Mouse (Mus musculus): Measurements from ENCODE around the gene Stx5a. TPM values are rescaled to one million over a fixed set of nuclear protein-coding genes. Genes with fewer than 3 reads are reported as not detected.
A peak's percentile ranks its signal among the peaks of the same experiment; 100 is the strongest.

The Stx5a gene
- total RNA-seq, 4 experiments from 2014 or later = 59.6 to 66.4 (median 65.6) TPM

DNA sequence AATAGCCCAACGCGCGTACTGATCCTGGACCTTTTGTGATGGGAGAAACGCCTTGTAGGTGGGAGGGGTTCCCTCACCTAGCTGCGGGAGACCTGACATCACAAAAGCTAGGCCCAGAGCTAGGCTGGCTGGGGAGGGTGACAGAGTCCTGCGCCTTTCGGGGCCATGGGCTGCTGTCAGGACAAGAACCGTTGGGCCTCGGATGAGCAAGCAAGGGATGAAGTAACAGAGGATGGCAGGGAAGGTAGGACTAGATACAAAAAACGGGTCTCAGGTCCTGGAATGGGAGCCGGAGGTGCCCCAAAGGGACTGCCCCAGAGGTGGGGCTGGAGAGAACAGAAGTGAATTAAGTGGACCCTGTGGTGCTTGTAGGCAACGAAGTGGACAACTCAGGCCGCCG, 610 bp upstream of the Stx5a start, which contains the start of gene 1700092M07Rik:
Gene 1700092M07Rik, plus strand, starts transcription at position 116 of the 400 bp plus-strand sequence.
- DNase-seq (ENCODE audit: low spot score in 2 of 2) = no peak

DNA sequence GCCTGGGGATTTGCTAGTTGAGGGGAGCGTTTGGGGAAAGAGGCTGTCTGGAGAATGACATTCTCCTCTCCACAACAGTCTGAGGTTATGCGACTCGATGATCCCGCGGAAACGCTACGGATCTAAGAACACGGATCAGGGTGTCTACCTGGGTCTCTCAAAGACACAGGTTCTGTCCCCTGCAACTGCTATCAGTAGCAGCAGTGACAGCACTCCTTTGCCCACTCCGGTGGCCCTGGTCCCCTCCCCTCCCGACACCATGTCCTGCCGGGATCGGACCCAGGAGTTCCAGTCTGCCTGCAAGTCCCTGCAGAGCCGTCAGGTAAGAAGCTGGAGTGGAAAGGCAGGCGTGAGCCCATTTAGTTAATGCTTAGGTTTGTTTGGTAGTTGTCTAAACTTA, 963 bp downstream of the Stx5a start:
- no peak for DNase-seq (ENCODE audit: low spot score in 2 of 2)

DNA sequence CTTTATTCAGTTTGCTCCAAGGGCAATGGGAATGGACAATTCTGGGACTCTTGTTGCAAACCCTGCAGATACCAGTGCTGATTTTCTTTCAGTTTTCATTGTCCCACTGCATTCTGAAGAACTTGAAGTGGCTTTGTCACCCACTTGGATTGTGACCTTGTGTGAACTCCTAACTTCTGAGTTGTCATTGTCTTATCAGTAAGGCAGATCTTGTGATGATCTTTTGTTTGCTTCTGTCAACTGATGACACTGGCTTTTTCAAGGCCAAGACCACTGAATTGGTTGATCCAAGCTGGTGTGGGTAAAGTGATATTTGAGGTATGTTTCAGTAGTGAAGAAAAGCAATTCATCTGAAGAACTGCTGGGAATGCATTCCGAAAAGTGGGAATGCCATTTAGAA, 4.2 kb downstream of the Stx5a start:
- no peak for DNase-seq (ENCODE audit: low spot score in 2 of 2)

DNA sequence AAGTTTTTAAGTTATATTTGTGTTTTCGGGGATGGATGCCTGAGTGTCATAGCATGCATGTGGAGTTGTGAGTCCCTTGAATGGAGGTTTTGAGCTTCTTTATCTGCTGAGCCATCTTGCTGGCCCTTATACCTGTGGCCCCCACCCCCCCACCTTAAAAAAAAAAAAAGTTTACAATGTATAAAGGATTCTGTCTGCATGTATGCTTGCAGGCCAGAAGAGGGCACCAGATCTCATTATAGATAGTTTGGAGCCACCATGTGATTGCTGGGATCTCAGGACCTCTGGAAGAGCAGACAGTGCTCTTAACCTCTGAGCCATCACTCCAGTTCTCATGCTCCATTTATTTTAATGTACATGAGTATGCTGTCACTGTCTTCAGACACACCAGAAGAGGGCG, 6.2 kb downstream of the Stx5a start:
- DNase-seq (ENCODE audit: low spot score in 2 of 2) = no peak

DNA sequence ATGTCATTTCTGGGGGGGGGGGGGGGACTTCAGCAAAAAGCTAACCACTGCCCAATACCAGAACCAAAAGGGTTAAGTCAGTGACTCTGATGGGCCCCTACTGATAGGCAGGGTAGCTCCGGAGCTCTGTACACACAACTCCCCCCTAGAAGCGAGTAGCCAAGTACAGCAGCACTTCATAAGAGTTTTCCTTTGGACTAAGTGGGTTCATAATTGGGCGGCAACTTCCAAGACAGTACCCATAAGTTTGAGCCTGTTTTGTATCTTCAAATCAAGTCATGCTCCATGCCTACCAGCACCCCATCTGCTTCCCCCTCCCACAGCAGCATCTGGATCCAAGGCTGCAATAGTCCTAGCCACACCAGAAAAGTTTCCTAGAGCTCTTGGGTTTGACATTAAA, 14.4 kb downstream of the Stx5a start:
- no peak for DNase-seq (ENCODE audit: low spot score in 2 of 2)

DNA sequence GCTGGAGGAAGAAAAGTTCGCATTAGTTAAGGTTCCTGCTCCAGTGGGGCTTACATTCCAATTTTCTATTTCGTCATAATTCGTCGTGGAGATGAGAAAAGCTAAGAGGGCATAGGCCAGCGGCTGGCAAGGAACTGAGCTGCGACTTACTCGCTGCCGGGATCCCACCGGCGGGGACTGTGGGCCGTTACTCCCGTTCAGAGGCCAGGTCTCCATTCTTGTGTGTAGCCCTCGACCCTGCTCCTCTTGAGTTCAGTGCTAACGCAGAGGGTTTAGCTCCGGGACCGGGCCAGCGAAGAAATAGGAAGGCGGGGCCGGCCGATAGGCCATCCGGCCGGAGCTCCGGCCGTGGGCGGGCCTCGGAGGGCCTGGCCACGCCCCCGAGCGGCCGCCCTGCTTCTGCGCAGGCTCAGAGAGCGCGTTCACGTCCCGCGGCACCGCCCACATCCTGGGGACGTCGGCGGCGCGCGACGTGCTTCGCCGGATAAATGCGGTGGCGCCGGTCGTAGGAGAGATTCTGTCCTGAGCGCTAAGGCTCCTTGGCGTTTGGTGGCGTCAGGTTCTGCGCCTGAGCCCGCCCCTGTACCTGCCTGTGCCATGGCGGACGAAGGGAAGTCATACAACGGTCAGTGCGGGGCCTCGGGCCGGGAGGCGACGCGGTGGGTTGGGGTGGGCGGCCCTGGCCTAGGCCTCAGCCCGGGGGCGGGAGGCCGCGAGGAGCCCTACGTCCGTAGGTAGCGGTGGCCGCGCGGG, 15.6 kb downstream of the Stx5a start, which contains the start of gene Nxf1:
Gene Nxf1, plus strand, starts transcription at position 439 of the 753 bp plus-strand sequence.
- peak; percentile 81 to 93 for DNase-seq (ENCODE audit: low spot score in 2 of 2)

DNA sequence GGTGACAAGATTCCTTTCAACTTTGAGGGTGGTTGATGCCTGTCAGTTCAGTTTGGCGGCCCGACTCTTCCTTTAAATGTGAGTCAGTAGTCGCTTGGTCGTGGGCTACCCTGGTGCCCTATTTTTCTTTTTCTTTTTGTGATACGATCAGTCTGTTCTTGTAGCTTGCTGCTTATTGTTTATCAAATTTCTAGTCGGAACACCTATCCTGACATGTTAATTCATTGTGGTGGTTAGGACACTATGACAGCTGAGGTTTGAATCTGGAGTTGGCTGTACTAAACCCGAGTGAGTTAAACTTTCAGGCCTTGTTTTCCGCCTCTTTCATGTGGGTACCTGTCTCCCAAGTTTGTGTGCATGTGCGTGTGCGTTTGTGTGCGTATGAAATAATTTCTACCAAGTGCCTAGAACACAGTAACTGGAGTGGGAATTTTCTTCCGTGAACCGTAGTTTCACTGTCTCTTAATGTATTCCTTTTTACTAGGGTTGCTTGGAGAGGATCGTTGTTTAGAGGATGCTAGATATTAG, 16.3 kb downstream of the Stx5a start:
- DNase-seq (ENCODE audit: low spot score in 2 of 2) = no peak

DNA sequence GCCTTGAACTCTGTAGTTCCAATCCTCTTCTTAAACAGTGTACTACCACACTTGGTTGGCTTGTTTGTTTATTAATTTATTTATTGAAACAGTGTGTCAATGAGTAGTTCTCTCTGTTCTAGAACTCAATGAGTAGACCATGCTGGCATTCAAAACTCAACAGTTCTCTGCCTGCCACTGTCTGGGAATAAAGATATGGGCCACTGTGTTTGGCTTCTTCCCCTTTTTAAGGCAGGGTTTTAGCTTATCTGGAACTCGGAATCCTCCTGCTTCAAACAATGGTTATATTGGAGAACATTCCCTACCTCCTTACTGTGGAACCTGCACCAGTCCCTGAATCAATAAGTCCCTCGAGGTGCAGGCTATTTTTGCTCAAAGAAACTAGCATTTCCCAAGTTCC, 17.7 kb downstream of the Stx5a start:
- no peak for DNase-seq (ENCODE audit: low spot score in 2 of 2)

DNA sequence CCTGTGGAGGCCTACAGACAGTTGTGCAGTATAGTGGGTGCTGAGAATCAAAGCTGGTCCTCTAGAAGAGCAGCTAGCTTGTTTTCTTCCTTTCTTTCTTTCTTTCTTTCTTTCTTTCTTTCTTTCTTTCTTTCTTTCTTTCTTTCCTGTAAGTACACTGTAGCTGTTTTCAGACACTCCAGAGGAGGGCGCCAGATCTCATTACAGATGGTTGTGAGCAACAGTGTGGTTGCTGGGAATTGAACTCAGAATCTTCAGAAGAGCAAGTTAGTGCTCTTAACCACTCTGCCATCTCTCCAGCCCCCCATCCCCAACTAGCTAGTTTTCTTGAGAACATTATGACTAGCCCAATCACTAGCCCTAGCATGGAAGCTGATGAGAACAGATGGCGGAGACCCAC, 19.5 kb downstream of the Stx5a start:
- no peak for DNase-seq (ENCODE audit: low spot score in 2 of 2)

DNA sequence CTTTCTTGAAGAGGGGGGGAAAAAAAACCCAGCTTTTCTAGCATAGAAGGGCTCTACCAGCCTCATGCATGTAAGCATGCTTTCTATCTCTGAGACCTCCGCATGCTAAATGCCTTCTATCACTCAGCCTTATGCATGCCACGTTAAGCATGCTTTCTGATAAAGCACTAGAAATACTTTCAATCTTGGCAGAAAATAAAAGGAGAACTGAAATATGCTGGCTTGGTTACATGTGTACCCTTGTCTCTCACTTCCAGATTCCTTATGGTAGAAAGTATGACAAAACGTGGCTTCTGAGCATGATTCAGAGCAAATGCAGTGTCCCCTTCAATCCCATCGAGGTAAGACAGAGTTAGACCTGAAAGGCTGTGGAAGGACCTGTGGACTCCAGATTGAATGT, 22.1 kb downstream of the Stx5a start:
- no peak for DNase-seq (ENCODE audit: low spot score in 2 of 2)

DNA sequence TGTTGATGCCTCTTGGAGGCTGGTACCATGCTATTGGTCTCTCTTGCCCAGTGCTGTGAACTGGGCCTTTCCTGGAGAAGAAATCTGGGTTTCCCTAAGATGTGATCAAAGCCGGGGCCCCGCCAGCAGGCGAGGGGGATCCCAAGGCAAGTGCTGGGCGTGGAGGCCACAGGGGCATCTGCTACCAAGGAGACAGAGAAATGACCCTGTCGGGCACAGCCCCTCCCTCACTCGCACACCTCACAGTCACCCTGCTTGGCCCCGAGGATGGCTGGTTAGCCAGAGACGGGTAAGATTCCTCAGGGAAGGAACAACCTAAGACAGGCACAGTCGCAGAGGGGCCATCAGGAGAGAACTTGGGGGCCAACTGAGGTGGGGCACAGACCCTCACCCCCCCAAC, 24.3 kb downstream of the Stx5a start:
- no peak for DNase-seq (ENCODE audit: low spot score in 2 of 2)

DNA sequence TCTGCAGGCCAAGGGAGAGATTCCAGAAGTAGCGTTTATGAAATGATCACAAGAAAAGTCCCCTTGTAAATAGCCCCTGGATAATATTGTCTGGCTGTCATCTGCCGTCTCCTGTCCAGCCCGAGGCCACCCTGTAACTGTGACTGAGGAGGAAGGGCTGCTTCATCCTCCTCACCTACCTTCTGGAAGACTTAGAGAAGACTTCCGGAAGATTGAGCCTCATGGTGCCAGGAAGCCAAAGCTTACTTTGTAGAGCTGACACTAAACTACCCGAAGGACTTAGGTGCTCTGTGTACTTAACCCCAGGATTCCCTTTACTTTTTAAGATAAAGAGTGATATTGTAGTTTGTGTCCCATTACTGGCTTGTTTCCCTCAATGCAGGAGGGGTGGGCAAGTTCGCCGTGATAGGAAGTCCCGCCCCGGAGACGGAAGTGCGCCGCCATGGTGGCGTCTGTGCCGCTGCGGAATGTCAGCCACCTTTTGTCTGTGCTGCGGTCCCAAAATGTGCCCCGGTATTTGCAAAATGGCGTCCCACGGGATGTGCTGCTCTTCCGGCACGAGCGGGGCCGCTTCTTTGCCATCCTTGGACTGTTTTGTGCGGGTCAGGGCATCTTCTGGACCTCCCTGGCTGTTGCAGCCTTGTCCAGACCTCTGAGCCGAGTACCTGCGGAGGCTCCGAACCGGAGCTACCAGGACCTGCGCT, 29.5 kb downstream of the Stx5a start, which contains the start of gene Tmem223:
Gene Tmem223, plus strand, starts transcription at position 430 of the 704 bp plus-strand sequence.
- peak; percentile 62 to 70 for DNase-seq (ENCODE audit: low spot score in 2 of 2)

DNA sequence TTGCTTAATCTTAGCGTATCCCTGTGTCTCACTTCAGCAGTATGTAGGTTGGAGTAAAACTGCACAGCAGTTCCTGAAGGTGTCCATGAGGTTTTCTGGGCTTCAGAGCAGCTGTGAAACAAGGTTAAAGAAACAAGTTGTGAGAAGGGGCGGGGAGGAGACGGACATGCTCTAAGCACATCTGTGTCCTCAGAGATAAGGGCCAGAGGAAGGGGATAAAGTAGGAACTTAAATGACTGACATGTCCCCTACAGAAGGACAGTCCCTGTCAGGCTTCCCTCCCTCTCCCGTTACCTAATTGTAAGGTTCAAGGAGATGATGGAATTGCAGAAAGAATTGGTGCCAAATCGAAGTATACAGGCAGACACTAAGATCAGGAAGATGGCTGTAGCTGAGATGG, 31.8 kb downstream of the Stx5a start:
- DNase-seq (ENCODE audit: low spot score in 2 of 2) = no peak

DNA sequence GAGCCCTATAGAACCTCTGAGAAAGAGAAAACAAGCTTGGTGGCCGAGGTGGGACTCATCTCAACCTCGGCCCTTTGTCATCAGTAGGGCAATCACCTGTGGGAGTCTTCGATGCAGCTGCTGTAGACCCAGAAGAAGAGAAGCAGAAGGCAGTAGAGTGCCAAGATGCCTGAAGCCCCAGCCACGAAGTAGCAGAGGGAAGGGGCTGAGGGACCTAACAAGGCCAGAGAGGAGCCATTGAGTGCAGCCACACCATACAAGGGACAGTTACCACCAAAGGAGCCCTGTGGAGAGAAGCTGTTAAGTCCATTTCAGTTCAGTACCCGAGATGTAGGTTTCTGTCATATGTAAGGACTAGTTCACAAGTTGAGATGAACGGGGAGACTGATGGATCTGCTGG, 32.2 kb downstream of the Stx5a start:
- no peak for DNase-seq (ENCODE audit: low spot score in 2 of 2)

DNA sequence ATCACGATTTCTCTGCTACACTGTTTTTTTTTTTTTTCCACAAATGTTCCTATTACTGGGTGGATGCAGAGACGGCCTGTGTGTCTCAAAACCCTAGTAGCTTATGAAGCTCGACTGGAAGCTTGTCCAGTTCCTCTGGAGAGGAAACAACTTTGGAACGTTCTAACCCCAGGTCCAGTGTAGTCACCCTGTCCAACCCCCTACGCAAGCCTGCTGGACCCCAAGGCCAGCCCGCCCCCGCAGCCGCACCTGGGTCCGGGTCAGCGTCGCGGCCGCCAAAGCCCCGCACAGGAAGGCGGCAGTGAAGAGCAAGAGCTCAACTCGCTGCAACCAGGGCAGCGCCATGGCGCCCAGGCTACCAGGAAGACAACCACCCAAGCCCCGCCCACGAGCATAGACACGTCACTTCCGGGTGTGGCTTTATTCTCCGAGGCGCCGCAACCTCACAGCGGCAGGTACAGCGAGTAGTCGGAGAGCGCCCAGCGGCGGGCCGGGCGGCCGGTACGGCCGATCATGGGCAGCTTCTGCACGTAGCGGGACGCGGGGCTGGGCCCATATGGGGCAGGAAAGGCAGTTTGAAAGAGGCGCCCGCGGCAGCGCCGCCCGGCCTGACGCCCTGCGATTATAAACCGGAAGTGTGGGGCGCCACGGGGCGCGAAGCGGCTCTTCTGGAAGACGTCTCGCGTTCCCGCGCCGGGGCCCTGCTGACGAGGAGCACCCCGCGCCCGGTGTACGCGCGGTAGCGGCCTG, 33.0 kb downstream of the Stx5a start, which contains the start of gene Tmem179b:
Gene Tmem179b, minus strand, starts transcription at position 382 of the 750 bp plus-strand sequence.
- peak; percentile 94 to 97 for DNase-seq (ENCODE audit: low spot score in 2 of 2)

DNA sequence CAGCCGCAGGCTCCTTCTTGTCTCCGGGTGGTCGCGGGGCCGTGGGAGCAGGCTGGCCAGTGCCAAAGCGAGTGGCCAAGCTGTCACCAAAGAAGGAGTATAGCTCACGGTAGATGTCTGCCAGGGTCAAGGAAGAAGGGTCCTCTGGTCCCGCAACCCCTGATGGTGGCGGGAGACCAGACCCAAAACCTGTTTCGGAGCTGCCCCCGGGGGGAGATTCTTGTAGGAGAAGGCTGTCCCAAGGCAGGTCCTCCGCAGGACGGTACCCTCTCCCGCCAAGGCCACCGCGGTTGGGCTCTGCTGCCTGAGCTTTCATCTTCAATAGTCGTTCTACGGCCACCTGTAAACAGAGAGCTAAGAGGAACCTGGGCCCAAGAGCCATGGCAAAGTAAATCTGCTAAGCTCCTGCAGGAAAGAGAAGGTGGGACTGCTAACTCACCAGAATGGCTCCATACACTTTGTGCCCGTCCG, 33.8 kb downstream of the Stx5a start:
- no peak for DNase-seq (ENCODE audit: low spot score in 2 of 2)

DNA sequence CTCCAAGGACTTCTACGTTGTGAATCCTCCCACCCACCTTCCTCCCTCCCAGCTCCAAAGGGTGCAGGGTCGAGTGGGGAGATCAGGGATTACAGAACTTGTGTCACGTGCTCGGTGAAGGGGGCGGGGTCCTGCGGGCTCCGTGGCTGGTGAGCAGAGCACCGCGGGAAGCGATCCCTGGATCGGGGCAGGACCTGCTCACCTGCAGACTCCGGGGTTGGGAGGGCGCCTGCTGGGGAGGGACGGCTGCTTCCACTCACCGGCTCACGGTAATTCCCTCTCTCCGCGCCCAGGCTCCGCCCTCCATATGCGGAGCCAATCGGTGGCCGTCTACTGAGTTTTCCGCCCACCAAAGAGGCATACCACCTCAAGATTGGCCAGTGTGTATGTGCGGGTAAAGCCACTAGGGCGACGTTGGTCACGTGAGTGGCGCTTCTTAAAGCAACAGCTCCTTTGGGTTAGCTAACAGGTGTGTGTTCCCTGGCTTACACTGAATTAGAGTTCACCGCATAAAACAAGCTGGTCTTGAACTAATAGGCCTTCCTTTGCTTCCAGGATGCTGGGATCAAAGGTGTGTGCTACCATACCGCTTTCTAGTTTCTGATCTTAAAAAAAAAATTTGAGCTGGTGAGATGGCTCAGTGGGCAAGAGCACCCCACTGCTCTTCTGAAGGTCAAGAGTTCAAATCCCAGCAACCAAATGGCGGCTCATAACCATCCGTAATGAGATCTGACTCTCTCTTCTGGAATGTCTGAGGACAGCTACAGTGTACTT, 45.0 kb downstream of the Stx5a start, which contains the start of gene Taf6l:
Gene Taf6l, minus strand, starts transcription at position 410 of the 774 bp plus-strand sequence.
- peak; percentile 81 to 96 for DNase-seq (ENCODE audit: low spot score in 2 of 2)

DNA sequence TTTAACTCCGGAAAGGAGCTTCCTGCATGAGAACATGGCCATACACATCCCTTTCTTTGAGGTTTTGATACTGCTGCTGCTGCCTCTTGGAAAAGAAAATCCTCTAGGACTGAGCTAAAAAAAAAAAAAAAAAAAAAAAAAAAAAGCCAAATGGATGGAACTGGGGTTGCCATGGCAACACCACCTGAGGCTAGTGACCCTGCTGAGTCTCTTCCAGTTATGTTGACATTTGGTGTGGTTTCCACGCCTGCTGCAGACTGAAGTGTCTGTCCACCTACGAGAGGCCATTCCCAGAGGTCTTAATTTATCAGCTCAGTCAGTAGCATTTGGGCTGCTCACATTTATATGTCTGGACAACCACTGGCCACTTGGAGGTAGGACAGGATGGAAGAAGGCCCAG, 47.3 kb downstream of the Stx5a start:
- no peak for DNase-seq (ENCODE audit: low spot score in 2 of 2)

DNA sequence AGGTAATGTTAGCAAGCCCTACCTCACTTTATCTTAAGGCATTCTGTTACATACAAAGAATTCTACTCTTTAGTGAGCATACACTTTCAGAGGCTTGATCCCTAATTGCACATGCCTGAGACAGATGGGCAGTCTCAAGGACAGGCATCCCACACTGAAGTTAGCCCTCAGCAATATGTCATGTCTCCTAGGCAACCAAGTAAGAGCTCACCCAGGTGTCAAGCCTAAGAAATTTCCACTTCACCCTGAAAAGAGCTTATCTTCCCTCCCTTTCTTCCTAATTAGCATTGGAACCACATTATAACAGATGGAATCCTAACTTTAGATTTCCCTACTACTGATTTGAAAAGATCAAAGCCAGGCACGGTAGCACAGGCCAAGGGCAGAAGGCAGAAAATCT, 48.0 kb downstream of the Stx5a start:
- no peak for DNase-seq (ENCODE audit: low spot score in 2 of 2)

DNA sequence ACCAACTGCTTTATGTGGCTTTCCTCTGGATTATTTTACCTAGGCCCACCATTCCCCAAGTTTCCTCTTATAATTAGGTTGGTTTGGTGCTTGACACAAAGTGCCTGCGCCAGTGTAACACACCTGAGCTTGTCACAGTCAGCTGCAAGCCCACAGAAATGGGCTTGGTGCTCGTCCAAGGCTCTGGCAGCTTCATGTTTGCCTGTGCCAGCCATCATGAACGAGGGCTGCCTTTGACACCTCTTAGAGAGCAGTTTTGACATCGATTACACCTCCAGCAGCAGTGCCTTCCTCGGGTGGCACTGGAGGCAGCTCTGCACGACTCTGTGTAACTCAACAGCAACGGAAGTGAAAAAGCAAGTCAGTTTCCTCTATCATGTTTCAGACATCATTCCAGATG, 49.0 kb downstream of the Stx5a start:
- no peak for DNase-seq (ENCODE audit: low spot score in 2 of 2)

All from left cerebral cortex, adult 8-10 months (tissue).